Mouse (Mus musculus) neural tube, embryonic 11.5 days (tissue): ENCODE results near the gene Commd2. TPM values are rescaled to one million over a fixed set of nuclear protein-coding genes. Genes with fewer than 3 reads are reported as not detected.

Experiments
- ATAC-seq: fragments of 200-750 bp; cut with Nextera tagmentation; 2 replicates; pipeline ENCODE4 v1.8.0; 2017; ENCODE audit warnings: moderate number of reproducible peaks, mild to moderate bottlenecking, moderate TSS enrichment, moderate library complexity; ENCODE audit not compliant: insufficient read depth, low FRiP score, low TSS enrichment
- DNase-seq: peaks from one replicate; pipeline ENCODE4 v3.0.0-alpha.2; 2015; ENCODE audit warnings: low spot score
- H3K27ac ChIP-seq: fragments of 300-500 bp; sonication (generic); 2 replicates; pipeline ENCODE4 v1.5.1; 2014; ENCODE audit warnings: low read depth, mild to moderate bottlenecking, low read length
- H3K27me3 ChIP-seq: fragments of 300-500 bp; sonication (generic); 2 replicates; pipeline ENCODE4 v1.6.1; 2014; ENCODE audit warnings: mild to moderate bottlenecking, low read length, mixed read lengths; ENCODE audit not compliant: control insufficient read depth, insufficient read depth
- H3K36me3 ChIP-seq: fragments of 300-500 bp; sonication (generic); 2 replicates; pipeline ENCODE4 v1.6.1; 2014; ENCODE audit warnings: mild to moderate bottlenecking, low read length, moderate library complexity, mixed read lengths; ENCODE audit not compliant: control insufficient read depth, insufficient read depth
- H3K4me1 ChIP-seq: fragments of 300-500 bp; sonication (generic); 2 replicates; pipeline ENCODE4 v1.6.1; 2014; ENCODE audit warnings: low read length, mixed read lengths; ENCODE audit not compliant: control insufficient read depth, insufficient read depth
- H3K4me2 ChIP-seq: fragments of 300-500 bp; sonication (generic); 2 replicates; pipeline ENCODE4 v1.6.1; 2014; ENCODE audit warnings: low read depth, mild to moderate bottlenecking, moderate library complexity
- H3K4me3 ChIP-seq: fragments of 300-500 bp; sonication (generic); 2 replicates; pipeline ENCODE4 v1.5.1; 2014; ENCODE audit warnings: low read depth, low read length
- H3K9ac ChIP-seq: fragments of 300-500 bp; sonication (generic); 2 replicates; pipeline ENCODE4 v1.6.1; 2014; ENCODE audit warnings: mild to moderate bottlenecking, low read length
- H3K9me3 ChIP-seq: fragments of 300-500 bp; sonication (generic); 2 replicates; pipeline ENCODE4 v1.6.1; 2016; ENCODE audit warnings: low read length; ENCODE audit not compliant: control insufficient read depth
- WGBS: fragments of 180-500 bp; shearing (Covaris S2); extraction: QIAGEN DNeasy Blood & Tissue Kit; methylation state at CpG from one replicate; pipeline ENCODE4 v1.1.7; 2014; 5-methylcytosine and 5-hydroxymethylcytosine counted together
- polyA plus RNA-seq: library from polyadenylated mRNA; unstranded; fragments of >200 nt; fragmentation: Nextera tagmentation; extraction: Ambion mirVana; gene quantifications from 2 replicates; pipeline ENCODE4 v1.2.1, GENCODE M21; 2014

The Commd2 gene
- polyA plus RNA-seq, result 87.1 and 87.9 TPM in 2 replicates

DNA sequence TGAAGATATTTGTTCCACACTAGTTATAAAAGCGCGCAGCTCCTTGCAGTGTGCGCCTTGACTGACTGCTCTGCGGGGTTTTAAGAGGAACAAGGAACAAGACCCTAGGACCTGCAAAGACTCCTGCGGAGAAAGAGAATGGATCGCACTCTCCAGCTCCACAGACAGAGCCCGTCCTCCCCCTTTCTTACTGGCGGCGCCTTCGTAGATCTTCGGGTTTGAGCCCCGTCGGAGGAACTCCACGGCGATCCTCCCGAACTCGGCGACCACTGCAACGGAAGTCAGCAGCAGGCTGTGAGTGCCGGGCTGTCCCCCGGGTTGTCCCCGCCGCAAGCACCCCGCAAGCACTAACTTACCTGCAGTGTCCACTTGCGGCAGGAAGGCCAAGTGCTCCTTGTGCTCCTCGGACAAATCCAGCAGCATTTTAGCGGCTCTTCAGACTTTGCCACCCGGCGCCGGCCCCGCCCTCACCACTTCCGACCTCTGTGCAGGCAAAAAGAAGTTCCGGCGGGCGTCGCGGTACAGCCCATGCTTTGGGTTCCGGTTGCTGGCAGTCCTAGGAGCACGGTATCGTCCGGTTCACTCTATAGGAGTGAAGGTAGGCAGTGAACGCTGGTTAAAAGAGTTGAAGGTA is at the start of gene Commd2:
Gene Commd2 (minus strand): TSS at position 485 of the 634 bp plus-strand sequence.
- H3K4me3 ChIP-seq, result peak within 1 kb of the TSS; percentile 80
- 0 out of 2 replicates have a peak within 1 kb of the TSS, but pooled peaks have one; percentile 58 for H3K27ac ChIP-seq
- whole genome bisulfite sequencing, result under 1% methylated on average over 42 of the region's 42 CpGs
- H3K4me2 ChIP-seq, result peak within 1 kb of the TSS; percentile 55
- H3K36me3 ChIP-seq, result no peaks in the 10 kb centered on the region
- peak; percentile 90 for DNase-seq
- peak; percentile 94 for ATAC-seq
- H3K4me1 ChIP-seq, result no peaks in the 10 kb centered on the region; the same call in 1 of the 2 replicates
- no peaks in the 10 kb centered on the region for H3K27me3 ChIP-seq
- H3K9me3 ChIP-seq, result no peaks in the 10 kb centered on the region
- H3K9ac ChIP-seq, result peak within 1 kb of the TSS; percentile 78

GRCm38 (mm10) chr3:57696779-57697178 is 45.3 kb upstream of the Commd2 start:
- H3K27ac ChIP-seq, result no peak overlapping the region
- no peaks in the 10 kb centered on the region for H3K36me3 ChIP-seq
- DNase-seq (no peak), ATAC-seq (no peak)
- no peak overlapping the region for H3K4me2 ChIP-seq
- H3K4me3 ChIP-seq, result no peak overlapping the region
- H3K27me3 ChIP-seq, result no peaks in the 10 kb centered on the region
- WGBS, result 94% methylated on average over 9 of the region's 9 CpGs
- no peaks in the 10 kb centered on the region for H3K4me1 ChIP-seq
- no peaks in the 10 kb centered on the region for H3K9me3 ChIP-seq
- H3K9ac ChIP-seq, result no peak overlapping the region

DNA sequence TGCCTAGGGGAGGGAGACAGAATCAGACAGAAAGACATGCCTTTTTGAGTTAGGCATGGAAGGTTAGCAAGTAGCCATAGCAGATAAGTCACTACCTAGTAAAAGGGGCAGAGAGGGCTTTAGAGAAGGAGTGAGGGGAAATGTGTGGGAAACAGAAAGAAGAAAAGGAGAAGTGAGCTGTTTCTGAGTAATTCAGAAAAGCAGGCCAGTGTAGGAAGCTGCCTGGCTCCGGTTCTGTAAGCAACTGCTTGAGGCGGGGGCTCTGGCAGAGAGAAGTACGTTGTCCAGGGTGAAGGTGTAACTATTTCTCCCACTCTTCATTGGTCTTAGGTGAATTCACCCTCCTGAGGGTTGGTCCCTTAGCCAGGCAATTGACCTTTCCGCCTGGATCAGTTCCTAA is 44.7 kb upstream of the Commd2 start:
- H3K4me2 ChIP-seq, result no peak overlapping the region
- 94% methylated on average over 4 of the region's 4 CpGs for WGBS
- no peak for DNase-seq
- H3K36me3 ChIP-seq, result no peaks in the 10 kb centered on the region
- ATAC-seq, result no peak
- no peak overlapping the region for H3K27ac ChIP-seq
- no peaks in the 10 kb centered on the region for H3K4me1 ChIP-seq
- H3K9ac ChIP-seq, result no peak overlapping the region
- no peak overlapping the region for H3K4me3 ChIP-seq
- no peaks in the 10 kb centered on the region for H3K27me3 ChIP-seq
- no peaks in the 10 kb centered on the region for H3K9me3 ChIP-seq

GRCm38 (mm10) chr3:57692719-57693118 is 41.2 kb upstream of the Commd2 start, which contains the start of gene Ankub1:
Ankub1 (minus strand) TSS chr3:57692799.
- Histone ChIP-seq H3K4me1 (no peaks in the 10 kb centered on the region), H3K36me3 (no peaks in the 10 kb centered on the region), H3K9ac (no peak within 1 kb of the TSS), H3K4me3 (no peak within 1 kb of the TSS), H3K27ac (no peak within 1 kb of the TSS), H3K4me2 (no peak within 1 kb of the TSS), H3K27me3 (no peaks in the 10 kb centered on the region), H3K9me3 (no peaks in the 10 kb centered on the region)
- no peak for DNase-seq
- 64% methylated on average over 2 of the region's 2 CpGs for whole genome bisulfite sequencing
- ATAC-seq, result no peak

DNA sequence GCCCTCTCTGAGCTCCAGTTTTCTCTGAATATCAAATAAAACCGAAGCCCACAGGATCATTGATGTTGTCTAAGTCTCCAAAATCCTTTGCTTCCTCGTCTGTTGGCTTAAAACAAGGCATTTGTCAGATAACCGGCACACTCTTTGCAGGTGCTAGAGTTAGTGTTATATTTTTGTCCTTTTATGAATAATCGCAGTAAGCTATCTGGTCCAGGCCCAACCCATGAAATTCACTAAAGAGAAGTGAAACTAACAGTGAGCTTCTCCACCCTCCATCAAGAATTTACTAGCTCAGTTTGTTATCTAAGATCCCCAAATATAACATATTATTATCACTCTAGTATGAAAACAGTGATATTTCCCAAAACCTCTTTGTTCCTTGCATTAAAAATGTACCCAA is 40.3 kb upstream of the Commd2 start:
- no peak overlapping the region for H3K9ac ChIP-seq
- no peak overlapping the region for H3K4me2 ChIP-seq
- WGBS, result 87% methylated on average over 4 of the region's 4 CpGs
- no peaks in the 10 kb centered on the region for H3K4me1 ChIP-seq
- H3K9me3 ChIP-seq, result no peaks in the 10 kb centered on the region
- H3K27me3 ChIP-seq, result no peaks in the 10 kb centered on the region
- H3K27ac ChIP-seq, result no peak overlapping the region
- no peak overlapping the region for H3K4me3 ChIP-seq
- ATAC-seq (no peak), DNase-seq (no peak)
- H3K36me3 ChIP-seq, result no peaks in the 10 kb centered on the region

DNA sequence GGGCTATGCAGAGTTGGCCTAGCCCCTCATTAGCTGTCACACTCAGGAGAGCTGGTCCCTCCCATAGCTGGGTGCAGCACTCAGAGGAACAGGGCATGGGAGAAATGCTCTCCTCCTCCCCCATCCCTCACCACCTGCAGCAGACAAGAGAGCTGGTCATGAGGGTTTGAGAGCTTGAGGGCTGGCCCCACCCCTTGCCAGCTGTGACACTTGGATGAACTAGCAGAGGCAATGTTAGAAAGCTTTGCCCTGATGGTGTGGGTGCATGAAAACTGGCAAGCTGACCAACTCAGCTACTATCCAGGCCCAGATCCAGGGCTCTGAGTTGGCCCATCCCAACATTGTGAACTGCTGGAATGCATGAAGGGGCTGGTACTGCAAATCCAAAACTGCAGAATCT is 26.3 kb upstream of the Commd2 start:
- ATAC-seq (no peak), DNase-seq (no peak)
- Histone ChIP-seq H3K4me1 (no peaks in the 10 kb centered on the region), H3K4me3 (no peak overlapping the region), H3K27me3 (no peaks in the 10 kb centered on the region), H3K4me2 (no peak overlapping the region), H3K27ac (no peak overlapping the region), H3K9ac (no peak overlapping the region), H3K9me3 (no peaks in the 10 kb centered on the region), H3K36me3 (no peaks in the 10 kb centered on the region)

DNA sequence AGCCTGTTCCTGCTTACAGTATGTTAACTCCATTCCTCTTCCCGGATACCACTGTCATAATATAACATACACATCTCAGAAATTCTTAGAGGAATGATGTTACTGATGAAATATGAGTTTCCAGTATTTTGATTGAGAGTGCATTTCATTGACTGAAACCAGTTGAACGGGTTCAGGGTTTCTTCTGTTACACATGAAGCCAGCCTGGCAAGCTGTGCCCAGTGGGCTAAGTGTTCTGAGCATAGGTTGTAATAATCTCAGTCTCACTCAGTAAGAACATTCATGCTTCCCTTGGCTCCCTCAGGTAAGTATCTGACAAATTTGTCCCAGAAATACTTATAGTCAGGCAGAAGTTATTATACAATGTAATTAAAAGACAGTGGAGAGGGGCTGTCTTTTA is 22.6 kb upstream of the Commd2 start:
- H3K4me3 ChIP-seq, result no peak overlapping the region
- WGBS, result 89% methylated on average over 2 of the region's 2 CpGs
- H3K36me3 ChIP-seq, result no peaks in the 10 kb centered on the region
- DNase-seq, result no peak
- no peak for ATAC-seq
- H3K27ac ChIP-seq, result no peak overlapping the region
- no peaks in the 10 kb centered on the region for H3K4me1 ChIP-seq
- no peaks in the 10 kb centered on the region for H3K27me3 ChIP-seq
- H3K9me3 ChIP-seq, result no peaks in the 10 kb centered on the region
- no peak overlapping the region for H3K9ac ChIP-seq
- no peak overlapping the region for H3K4me2 ChIP-seq

- Histone ChIP-seq H3K27me3 (no peaks in the 10 kb centered on the region), H3K27ac (no peak overlapping the region), H3K36me3 (no peaks in the 10 kb centered on the region), H3K4me1 (no peaks in the 10 kb centered on the region), H3K4me3 (no peak overlapping the region), H3K9me3 (no peaks in the 10 kb centered on the region), H3K9ac (no peak overlapping the region), H3K4me2 (no peak overlapping the region)
- ATAC-seq, result no peak
- 93% methylated on average over 4 of the region's 4 CpGs for WGBS
- no peak for DNase-seq
Measured at GRCm38 (mm10) chr3:57673586-57673985, 22.1 kb upstream of the Commd2 start.

GRCm38 (mm10) chr3:57667054-57667723 is 15.7 kb upstream of the Commd2 start:
- 36% methylated on average over 14 of the region's 14 CpGs for WGBS

More at GRCm38 (mm10) chr3:57667054-57667723, 15.7 kb upstream of the Commd2 start:
- H3K4me1 ChIP-seq, result no peaks in the 10 kb centered on the region
- 0 out of 2 replicates have a peak, but pooled peaks have one; percentile 16 for ATAC-seq
- no peaks in the 10 kb centered on the region for H3K9me3 ChIP-seq
- peak overlapping the region; percentile 8; the same call in 1 of the 2 replicates for H3K4me2 ChIP-seq
- no peaks in the 10 kb centered on the region for H3K36me3 ChIP-seq
- no peak overlapping the region for H3K4me3 ChIP-seq
- no peak overlapping the region for H3K27ac ChIP-seq
- no peaks in the 10 kb centered on the region for H3K27me3 ChIP-seq
- peak; percentile 82 for DNase-seq
- no peak overlapping the region for H3K9ac ChIP-seq
